Mouse (Mus musculus): ENCODE data around the gene Galnt2. TPM values are rescaled to one million over a fixed set of nuclear protein-coding genes. Genes with fewer than 3 reads are reported as not detected.
A peak's percentile ranks its signal among the peaks of the same experiment; 100 is the strongest.

Gene Galnt2
- polyA plus RNA-seq, 1 experiment from 2014 or later: 73.9 TPM

- DNase-seq (ENCODE audit: low spot score): peak; percentile 58
Measured at GRCm38 (mm10) chr8:124234496-124234895, 3.3 kb downstream of the Galnt2 start.

DNA sequence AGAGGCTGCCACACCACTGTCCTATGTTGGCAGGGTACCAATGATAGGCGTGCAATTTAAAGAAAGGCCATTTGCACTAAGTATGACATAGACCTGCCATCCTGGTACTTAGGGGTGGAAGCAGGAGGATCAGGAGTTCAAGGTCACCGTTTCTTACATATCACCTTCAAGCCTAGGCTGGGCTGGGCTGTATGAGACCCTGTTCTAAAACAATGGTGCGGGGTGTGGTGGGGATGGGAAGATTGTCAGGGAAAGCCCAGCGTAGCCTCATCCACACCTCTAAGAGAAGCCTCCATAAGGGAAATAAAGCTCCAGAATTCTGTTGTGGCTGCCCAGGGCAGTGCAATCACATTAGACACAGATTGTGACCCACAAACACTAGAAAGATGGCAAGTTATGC is 4.3 kb downstream of the Galnt2 start:
- no peak for DNase-seq (ENCODE audit: low spot score)

DNA sequence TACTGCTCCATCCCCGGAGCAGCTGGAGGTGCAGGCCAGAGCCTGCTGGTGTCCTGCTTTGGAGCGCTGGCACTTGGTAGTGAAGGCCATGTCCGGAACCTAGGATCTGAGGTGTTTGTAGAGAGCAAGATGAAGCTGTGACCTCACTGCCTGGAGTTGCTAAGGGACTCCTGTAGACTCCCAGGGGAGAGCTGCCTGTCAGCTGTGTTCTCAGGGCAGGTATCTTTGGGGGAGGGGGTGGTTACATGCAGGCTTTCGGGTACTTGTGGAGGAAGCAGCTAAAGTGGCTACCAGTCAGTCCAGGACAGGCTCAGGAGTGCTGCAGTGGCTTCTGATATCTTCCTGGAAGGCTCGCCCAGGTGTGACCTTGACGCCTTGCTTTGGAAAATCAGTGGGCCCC is 8.2 kb downstream of the Galnt2 start:
- no peak for DNase-seq (ENCODE audit: low spot score)

GRCm38 (mm10) chr8:124240932-124241331 is 9.7 kb downstream of the Galnt2 start:
- no peak for DNase-seq (ENCODE audit: low spot score)

DNA sequence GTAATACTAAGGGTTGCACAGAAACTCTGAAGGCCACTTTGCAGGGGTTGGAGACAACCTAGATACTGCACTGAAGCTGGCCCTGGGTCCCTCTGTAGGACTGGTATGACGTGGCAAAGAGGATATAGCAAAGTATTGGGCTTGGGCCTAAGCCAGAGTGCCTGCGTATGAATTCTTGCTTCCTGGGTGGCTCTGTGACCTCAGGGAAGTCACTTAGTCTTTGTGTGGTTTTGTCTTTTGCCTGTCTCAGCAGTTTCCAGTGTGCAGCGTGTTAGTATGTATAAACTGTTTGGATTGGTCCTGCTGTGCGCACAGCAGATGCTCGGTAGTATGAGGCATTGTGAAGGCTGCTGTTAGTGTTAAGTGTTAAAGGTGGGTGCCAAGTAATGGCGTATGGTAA is 11.0 kb downstream of the Galnt2 start:
- peak; percentile 50 for DNase-seq (ENCODE audit: low spot score)

GRCm38 (mm10) chr8:124242913-124243312 is 11.7 kb downstream of the Galnt2 start:
- DNase-seq (ENCODE audit: low spot score): no peak

GRCm38 (mm10) chr8:124247581-124247980 is 16.4 kb downstream of the Galnt2 start:
- DNase-seq (ENCODE audit: low spot score): no peak

DNA sequence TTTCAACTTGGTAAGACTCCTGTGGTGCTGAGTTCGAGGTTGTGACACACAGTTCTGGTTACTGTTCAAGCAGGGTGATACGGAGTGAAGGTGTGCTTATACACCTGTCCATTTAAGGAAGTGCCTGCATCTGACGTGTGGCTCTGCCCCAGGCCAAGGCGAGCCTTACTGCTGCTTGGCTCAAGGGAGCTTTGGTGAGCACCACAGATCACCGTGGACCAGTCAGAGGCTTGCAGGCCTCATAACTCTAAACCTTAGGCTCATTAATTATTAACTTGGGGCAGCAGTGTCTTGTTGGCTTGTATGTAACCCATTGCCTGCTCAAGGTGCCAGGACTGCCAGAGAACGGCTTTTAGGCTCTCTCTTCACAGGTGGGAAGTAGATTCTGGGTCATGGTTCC is 17.5 kb downstream of the Galnt2 start:
- no peak for DNase-seq (ENCODE audit: low spot score)

DNA sequence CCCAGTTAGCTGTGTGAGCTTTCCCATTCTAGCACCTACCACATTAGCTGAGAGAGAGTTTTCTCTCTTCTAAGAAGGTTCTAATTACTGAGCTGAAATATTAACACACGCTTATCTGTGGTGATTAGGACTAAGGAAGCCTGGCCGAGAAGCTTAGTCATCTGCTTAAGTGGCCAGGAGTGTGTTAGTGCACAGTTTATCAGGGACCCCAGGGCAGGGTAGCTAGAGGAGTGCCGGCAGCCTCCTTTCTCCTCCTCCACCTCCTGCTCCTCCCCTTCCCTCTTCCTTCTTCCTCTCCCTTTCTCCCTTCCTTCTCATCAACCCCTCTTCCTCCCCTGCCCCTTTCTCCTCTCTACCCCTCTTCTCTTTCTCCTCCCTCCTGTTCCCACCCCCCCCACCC is 19.1 kb downstream of the Galnt2 start:
- no peak for DNase-seq (ENCODE audit: low spot score)

GRCm38 (mm10) chr8:124250785-124251184 is 19.6 kb downstream of the Galnt2 start:
- no peak for DNase-seq (ENCODE audit: low spot score)

- no peak for DNase-seq (ENCODE audit: low spot score)
Measured at GRCm38 (mm10) chr8:124252533-124252950, 21.4 kb downstream of the Galnt2 start.

- DNase-seq (ENCODE audit: low spot score): no peak
Measured at GRCm38 (mm10) chr8:124253939-124254338, 22.7 kb downstream of the Galnt2 start.

- DNase-seq (ENCODE audit: low spot score): no peak
Measured at GRCm38 (mm10) chr8:124256841-124257240, 25.6 kb downstream of the Galnt2 start.

DNA sequence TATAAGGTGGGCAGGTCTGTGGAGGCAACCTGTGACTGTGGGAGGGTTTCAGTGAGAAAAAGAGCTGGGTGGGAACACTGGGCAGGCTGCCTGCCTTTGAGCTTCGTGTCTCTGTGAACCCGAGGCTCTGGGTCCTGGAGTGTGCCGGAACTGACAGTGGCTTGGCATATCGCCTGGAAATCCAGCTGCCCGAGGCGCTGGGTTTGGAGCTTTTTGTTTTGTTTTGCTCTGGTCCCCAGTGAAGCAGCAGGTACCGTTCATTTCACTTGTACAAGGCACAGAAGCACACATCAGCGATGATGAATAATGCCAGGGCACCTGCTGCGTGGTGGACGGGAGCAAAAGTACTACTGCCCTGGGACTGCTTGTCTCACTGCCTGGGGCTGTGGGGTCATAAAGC is 26.2 kb downstream of the Galnt2 start:
- DNase-seq (ENCODE audit: low spot score): no peak

- DNase-seq (ENCODE audit: low spot score): no peak
Measured at GRCm38 (mm10) chr8:124259146-124259545, 28.0 kb downstream of the Galnt2 start.

GRCm38 (mm10) chr8:124259925-124260324 is 28.7 kb downstream of the Galnt2 start:
- no peak for DNase-seq (ENCODE audit: low spot score)

DNA sequence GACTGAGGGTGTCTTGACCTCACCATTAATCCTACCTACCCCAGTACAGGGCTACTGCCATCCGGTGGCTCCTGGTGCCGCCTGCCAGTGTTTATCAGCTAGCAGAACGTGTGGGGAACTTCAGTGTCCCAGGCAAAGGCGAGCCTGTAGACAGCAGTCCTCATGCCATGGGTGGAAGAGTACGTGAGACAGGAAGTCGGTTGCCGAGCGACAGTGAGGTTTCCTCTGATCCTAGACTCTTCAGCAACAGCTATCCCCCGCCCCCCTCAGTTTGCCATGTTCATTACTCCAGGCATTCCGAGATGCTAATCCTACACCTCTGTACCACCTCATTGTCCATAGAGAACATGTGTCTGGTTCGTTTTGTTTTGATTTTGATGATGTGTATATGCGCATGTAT is 29.2 kb downstream of the Galnt2 start:
- peak; percentile 64 for DNase-seq (ENCODE audit: low spot score)

- DNase-seq (ENCODE audit: low spot score): no peak
Measured at GRCm38 (mm10) chr8:124263058-124263457, 31.9 kb downstream of the Galnt2 start.

GRCm38 (mm10) chr8:124264032-124264431 is 32.8 kb downstream of the Galnt2 start:
- DNase-seq (ENCODE audit: low spot score): no peak

DNA sequence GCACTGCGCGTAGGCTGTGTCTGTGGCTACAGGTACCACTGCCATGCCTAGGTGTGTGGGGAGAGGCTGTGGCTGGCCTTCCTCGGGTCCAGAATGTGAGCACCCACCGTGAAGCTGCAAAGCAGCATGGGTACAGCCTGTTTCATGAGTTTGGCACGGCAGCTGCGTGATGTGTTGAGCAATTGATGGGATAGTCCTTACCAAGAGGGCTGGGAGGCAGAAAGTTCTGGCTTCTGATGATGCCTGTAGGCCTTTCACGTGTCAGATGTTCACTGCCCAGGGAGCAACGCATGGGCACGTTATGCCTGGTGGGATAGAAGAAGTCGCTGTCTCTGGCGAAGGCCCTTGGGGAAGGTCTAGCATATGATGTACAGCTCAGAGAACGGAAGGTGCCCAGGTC is 33.5 kb downstream of the Galnt2 start:
- DNase-seq (ENCODE audit: low spot score): no peak

DNA sequence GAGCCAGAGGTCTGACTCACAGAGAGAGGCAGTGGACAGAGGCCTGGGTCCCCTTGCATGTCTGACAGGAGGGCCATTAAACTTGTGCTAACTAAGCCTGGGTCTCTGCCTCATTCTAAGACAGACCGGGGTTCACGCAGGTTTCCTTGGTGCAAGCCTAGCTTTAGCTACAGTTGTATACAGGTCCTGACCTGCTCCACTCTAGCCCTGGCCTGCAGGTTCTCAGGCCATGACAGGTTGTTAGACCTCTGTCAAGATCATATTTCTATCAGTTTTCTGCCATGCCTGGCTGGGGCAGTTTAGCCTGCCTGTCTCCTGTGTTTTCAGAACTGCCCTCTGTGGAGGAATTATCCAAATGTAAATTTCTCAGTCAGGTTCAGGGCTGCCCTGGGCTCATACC is 33.9 kb downstream of the Galnt2 start:
- DNase-seq (ENCODE audit: low spot score): no peak

GRCm38 (mm10) chr8:124265798-124266197 is 34.6 kb downstream of the Galnt2 start:
- no peak for DNase-seq (ENCODE audit: low spot score)

DNA sequence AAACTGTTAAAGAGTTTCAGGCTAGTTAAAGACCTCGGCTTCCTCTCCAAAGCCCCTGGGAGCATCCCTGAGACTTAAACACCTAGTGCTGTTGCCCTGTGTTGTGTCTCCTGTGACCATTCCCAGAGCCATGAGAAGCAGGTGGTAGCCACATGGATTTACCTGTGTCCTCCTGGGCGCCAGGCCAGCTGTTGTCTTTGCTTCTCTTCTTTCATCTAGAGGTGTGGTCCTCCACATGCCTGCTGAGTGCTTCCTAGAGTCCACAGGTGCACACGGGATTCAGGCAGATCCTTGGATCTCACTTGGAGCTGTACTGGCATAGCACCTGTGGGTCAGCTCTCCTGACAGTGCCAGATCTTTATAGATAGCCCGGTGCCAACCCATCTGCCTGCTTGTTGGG is 36.0 kb downstream of the Galnt2 start:
- DNase-seq (ENCODE audit: low spot score): no peak

DNA sequence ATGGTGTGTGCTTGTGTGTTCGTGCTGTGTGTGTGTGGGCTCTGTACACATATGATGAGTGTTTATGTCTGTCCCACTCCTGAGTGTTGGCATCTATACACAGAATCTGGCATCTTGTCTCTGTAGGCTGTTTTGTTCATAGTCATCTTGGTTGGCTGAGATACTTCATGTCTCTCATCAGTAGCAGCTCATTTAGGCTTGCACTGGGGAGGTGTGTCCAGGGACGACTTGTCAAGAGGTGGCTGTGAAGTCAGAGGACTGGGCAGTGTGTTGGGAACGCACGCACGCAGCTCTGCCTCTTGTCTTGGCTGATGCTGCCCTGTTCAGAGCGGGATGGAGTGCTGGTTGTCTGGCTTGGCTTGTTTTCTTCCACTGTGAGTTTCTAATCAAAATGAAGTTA is 39.3 kb downstream of the Galnt2 start:
- no peak for DNase-seq (ENCODE audit: low spot score)
